Mouse (Mus musculus): ENCODE results near the gene Bbs9.

The Bbs9 gene

GRCm38 (mm10) chr9:22758487-22758886 lies 283.0 kb downstream of the Bbs9 start:
- DNase-seq = no peak

GRCm38 (mm10) chr9:22759241-22759640 lies 283.7 kb downstream of the Bbs9 start:
- no peak for DNase-seq

- DNase-seq = no peak
These were observed 284.9 kb downstream of the Bbs9 start for GRCm38 (mm10) chr9:22760376-22760775.

DNA sequence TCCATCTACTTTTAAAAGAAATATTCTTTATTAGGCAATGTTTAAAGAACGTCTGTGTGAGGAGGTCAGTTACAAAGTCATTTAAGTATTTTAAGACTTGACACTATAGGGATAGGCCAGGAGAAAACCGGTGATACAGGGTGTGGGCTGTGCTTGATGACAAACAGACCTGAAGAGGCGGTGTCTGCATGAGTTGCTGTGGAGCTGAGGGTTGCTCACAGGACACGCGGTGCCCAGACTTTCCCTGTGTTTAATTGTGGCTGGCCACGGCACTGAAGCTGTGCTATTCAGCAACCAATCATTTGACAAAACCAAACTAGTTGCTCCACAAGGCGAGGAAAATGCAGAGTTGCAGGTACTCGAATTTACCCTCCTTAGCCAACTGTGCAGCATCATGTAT lies 286.0 kb downstream of the Bbs9 start:
- DNase-seq = no peak

DNA sequence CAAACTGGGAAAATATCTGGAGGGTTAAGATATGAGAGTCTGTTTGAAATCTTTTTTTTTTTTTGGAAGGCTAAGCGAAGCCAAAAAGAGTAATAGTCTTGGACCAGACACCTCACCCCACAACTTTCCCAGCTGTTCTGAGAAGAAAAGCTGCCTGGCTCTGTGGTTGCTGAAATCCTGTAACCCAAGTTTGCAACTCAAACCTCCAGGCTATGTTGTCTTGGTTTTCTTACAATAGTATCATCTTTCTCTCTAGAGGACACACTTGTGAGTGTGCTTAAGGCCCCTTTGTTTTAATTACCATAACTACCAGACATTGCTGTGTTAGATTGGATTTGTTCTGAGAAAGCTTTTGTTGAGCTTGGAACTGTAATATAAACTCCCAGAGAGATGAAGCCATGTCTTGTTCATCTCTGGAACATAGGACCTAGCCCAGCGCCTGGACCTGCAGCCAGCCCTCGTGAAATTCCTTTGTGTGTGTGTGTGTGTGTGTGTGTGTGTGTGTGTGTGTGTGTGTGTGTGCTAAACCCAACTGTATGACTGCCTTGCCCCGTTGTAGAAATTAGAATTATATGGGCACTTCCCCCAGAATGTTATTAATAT lies 290.2 kb downstream of the Bbs9 start:
- peak; percentile 21 for DNase-seq

- DNase-seq = no peak
These were observed 291.6 kb downstream of the Bbs9 start for GRCm38 (mm10) chr9:22767154-22767553.

- DNase-seq = peak; percentile 21
These were observed 292.3 kb downstream of the Bbs9 start for GRCm38 (mm10) chr9:22767860-22768259.

DNA sequence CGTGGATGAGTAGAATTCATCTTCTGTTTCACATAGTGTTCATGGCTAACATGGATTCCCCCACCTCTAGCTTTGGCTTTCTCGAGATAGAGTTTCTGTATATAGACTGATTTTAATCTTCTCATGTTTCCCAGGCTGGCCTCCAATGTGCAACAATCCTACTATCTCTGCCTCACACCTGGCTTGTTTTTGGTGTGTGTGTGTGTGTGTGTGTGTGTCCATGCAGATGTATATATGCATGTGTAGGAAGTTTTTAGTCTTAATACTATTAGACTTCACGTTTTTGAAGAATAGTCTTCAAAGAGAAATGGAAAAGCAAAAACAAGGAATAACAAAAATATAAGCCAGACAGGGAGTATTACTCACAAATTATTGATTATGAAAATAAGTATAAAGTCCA lies 296.3 kb downstream of the Bbs9 start:
- no peak for DNase-seq

- no peak for DNase-seq
These were observed 300.9 kb downstream of the Bbs9 start for GRCm38 (mm10) chr9:22776246-22776961.

DNA sequence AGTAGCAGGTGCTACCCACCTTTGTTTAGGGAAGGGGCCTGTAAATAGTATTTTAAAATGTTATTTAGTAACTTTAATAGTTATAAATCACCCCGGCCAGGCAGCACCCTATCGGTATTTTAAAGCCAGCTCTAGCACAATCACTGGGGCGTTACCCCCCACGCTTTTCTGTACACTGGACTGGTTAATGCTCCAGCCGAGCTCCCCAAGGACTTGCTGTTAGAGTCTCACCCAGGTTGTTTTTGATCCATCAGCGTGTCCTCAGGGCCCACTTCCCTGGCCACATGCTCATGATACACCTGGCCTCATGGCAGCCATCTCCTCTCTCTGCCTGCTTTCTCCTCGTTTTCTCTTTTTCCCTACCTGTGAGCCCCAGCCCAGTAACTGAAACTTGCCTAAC lies 301.9 kb downstream of the Bbs9 start:
- DNase-seq = no peak

DNA sequence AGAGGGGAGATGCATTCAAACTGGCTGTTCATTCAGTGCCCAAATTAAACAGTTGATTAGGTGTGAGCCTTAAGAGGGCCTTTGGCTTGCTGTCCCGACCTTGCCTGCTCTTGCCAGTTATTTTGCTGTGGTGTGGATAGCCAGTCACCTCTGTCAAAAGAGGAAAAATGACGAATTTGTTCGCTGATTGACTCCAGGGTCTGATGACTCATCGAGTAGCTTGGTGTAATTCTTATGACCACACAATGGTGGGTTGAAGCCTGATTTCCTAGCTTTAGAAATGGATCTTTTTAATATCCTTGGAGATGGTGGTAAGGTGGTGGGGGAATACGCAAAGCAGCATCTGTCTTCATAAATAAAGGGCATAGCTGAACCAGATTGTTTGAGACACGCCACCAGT lies 304.1 kb downstream of the Bbs9 start:
- no peak for DNase-seq

DNA sequence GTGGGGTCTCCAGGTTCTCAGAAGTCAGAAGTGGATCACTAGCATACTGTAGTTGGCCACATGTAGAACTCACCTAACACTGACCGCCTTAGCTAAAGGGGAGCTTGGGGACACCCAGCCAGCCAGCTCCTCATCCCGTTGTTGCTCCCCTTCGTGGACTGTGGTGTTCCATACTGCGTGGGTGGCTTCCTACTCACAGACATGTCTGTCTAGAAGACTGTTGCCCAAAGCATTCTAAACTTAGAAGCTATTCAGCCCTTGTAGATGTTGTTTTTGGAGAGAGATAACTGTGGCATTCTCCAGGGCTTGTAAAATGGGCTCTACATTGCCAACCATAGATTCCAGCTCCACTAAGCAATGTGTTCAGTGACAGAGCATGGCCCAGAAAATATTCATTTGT lies 310.5 kb downstream of the Bbs9 start:
- no peak for DNase-seq

- no peak for DNase-seq
These were observed 312.9 kb downstream of the Bbs9 start for GRCm38 (mm10) chr9:22788423-22788822.

- no peak for DNase-seq
These were observed 313.3 kb downstream of the Bbs9 start for GRCm38 (mm10) chr9:22788850-22789249.

DNA sequence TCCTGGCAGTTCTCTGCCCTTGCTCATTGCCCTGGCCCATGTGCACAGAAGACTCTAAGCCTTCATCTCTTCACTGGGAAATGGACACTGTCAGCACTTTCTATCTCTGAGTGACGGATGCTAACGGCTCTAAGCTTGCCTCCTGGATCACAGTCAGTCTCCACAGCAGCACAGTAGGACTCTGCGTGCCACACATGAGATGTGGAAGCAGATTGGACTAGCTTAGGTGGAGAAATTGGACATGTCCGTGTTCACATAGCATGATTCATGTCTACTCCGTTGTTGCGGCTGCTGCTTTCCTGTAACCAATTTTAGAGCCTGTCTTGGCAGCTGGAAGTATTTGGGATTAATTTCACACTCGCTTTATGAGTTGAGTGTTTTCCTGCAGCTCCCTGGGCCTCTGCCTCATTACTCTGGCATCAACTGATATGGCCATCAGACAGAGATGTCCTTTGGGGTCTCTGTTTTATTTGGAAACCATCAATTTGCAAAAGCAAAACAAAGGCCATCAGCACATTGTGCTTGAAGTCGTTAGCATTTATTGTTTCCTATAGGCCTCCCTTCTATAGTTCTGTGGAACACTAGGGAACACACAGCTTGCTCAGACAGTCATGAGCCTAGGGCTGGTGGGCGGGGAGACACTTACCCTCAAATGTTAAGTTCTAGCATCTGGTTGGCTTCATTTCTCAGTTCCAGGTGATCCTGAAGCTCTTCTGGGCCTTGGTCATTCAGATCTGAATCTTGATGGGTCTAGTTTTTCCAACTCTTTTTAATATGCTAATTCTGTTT lies 314.1 kb downstream of the Bbs9 start:
- no peak for DNase-seq

- DNase-seq = no peak
These were observed 315.7 kb downstream of the Bbs9 start for GRCm38 (mm10) chr9:22791208-22791607.

DNA sequence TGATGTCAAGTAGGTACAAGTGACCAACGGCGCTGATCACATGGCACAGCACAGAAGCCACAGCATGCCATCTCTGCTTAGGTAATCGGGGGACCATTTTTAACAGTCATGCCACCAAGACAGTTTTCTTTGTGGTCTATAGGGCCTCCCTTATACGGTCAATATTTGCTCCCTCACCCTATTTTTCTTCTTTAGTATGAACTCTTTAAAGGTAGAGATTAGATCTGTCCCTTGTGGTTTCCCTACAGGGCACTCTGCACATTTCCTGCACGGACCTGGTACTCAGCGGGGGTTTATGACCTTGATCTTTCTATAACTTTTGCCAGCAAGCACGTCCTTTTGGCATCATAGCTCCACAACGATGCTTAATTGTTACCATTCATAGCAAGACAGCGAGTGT lies 316.2 kb downstream of the Bbs9 start:
- DNase-seq = no peak

DNA sequence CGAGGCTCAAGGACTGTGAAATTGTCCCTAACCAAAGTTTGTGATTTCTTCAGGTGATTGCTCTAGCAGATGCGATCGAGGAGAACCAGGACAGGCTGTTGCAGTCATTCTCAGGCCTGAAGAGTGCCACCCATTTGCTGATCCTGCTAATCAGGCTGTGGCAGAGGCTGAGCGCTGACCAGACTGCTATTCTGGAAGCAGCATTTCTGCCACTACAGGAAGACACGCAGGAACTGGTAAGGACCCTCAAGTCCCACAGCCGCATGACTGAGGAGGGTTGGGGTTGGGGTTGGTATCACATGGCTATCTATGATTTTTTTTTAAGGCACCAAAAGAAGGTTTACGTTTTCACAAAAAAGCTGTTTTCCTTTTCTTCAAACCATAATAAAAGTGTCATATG lies 318.2 kb downstream of the Bbs9 start:
- no peak for DNase-seq

GRCm38 (mm10) chr9:22800675-22801074 lies 325.2 kb downstream of the Bbs9 start:
- DNase-seq = no peak

- DNase-seq = no peak
These were observed 330.5 kb downstream of the Bbs9 start for GRCm38 (mm10) chr9:22805981-22806380.

DNA sequence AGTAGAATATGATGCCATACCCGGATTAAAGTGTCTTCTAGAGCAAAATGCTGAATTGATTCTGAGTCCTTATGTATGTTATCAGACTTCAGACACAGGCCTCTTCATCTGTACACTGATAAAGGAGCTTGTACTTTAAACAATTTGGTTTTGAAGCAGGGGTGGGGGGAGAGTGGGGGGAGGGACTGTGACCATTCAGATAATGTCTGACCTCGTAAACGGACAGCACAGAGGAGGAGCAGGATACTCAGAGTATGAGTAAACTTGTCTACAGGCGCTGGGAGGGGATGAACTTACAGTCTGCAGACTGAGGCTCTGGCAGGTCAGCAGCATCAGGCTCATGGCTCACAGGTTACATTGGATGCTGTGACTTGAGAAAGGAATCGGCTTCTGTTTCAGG lies 331.0 kb downstream of the Bbs9 start:
- no peak for DNase-seq

DNA sequence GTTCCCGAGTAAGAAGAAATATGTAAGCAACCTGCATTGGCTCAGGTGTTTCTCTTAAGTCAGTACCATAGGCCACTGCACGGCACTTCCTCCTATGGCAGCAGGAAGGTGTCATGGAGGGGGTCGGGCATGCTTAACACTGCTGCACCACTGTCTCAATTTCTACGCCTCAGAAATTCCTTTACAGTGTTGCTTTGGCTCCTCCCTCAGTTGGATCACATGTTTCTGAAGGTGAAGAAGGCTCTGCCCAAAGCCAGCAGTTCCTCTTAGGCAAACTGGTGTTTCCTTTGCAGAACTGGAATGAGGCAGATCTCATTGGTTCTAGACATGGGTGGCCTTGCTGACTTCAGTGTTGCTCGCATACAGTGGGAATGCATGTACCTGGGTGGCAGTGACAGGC lies 332.2 kb downstream of the Bbs9 start:
- DNase-seq = no peak

GRCm38 (mm10) chr9:22809621-22810126 lies 334.2 kb downstream of the Bbs9 start:
- no peak for DNase-seq

DNA sequence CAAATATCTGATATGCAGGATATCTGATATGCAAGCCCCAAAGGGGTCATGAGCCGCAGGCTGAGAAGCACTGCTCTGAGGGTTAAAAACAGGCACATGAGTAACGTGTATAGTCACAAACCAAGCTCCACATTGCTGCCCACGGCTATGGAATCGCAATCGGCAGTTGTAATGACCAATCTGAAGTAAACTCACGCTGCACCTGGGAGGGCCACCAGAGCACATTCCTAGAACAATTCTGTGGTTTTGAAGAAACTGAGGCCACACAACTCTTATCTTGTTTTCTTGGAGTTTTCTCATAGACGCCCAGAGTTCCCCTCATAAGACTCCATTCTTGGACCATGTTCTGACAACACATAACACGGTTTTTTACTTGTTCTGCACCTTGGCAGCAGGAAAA lies 334.9 kb downstream of the Bbs9 start:
- no peak for DNase-seq

Data from lung, postnatal 36 days (tissue).